Mouse (Mus musculus) CH12.LX (cell line): Measurements from ENCODE around the gene L3mbtl1.

Source experiments
- BHLHE40 ChIP-seq: IDR thresholded peaks from 2 replicates; pipeline ENCODE4 v1.6.1; 2011; ENCODE audit warnings: mild to moderate bottlenecking, low read depth, low read length, improper control_type of control experiment
- CTCF ChIP-seq, 2 experiments: IDR thresholded peaks in 1 of 2; conservative IDR thresholded peaks in 1 of 2; 2 replicates each; pipeline ENCODE4 v1.5.1; 2011 to 2012; ENCODE audit warnings: low read depth in 2 of 2, low read length in 2 of 2, improper control_type of control experiment in 1 of 2, inconsistent platforms in 1 of 2, mild to moderate bottlenecking in 1 of 2, moderate library complexity in 1 of 2
- ETS1 ChIP-seq: conservative IDR thresholded peaks from 2 replicates; pipeline ENCODE4 v1.6.1; 2012; ENCODE audit warnings: low read depth, mild to moderate bottlenecking, inconsistent platforms, low read length, improper control_type of control experiment, moderate library complexity
- MAFK ChIP-seq: IDR thresholded peaks from 2 replicates; pipeline ENCODE4 v1.6.1; 2011; ENCODE audit warnings: low read length, improper control_type of control experiment; ENCODE audit not compliant: insufficient replicate concordance
- MXI1 ChIP-seq: IDR thresholded peaks from 2 replicates; pipeline ENCODE4 v1.6.1; 2011; ENCODE audit warnings: mild to moderate bottlenecking, low read depth, low read length, improper control_type of control experiment
- NRF1 ChIP-seq: IDR thresholded peaks from 2 replicates; pipeline ENCODE4 v1.6.1; 2014; ENCODE audit warnings: low read depth, mild to moderate bottlenecking, inconsistent platforms, low read length, improper control_type of control experiment, moderate library complexity
- SMC3 ChIP-seq: IDR thresholded peaks from 2 replicates; pipeline ENCODE4 v1.6.1; 2011; ENCODE audit warnings: low read depth, low read length, improper control_type of control experiment
- ZKSCAN1 ChIP-seq: IDR thresholded peaks from 2 replicates; pipeline ENCODE4 v1.6.1; 2012; ENCODE audit warnings: low read depth, inconsistent platforms, low read length, improper control_type of control experiment, borderline replicate concordance
- ZNF384 ChIP-seq: IDR thresholded peaks from 2 replicates; pipeline ENCODE4 v1.6.1; 2012; ENCODE audit warnings: low read depth, low read length, improper control_type of control experiment, inconsistent platforms

DNA sequence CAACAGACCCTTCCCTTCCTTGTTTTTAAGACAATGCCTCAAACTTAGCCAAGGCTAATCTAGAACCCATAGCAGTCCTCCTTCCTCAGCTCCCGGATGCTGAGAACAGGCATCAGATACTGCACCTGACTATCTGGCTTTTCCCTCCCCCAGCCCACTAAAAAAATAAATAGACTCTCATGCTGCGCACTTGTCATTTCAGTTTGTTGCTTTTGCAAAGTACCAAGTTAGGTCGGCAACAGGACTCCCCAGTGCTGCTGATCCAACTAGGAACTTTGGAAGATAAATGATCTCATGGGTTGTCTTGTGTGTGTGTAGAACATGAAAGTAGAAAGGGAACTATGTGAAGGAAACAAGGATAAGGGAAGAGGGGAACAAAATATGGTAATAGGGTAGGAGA is 13.6 kb upstream of the L3mbtl1 start:
- TF ChIP-seq BHLHE40 (no peak), ZKSCAN1 (no peak), CTCF (conservative IDR thresholded peaks at IDR 0.05 in 1 of 2, IDR thresholded peaks at IDR 0.05 in 1 of 2; ENCODE audit: low read depth in 2 of 2, low read length in 2 of 2) (no peak), SMC3 (no peak), MXI1 (no peak), ZNF384 (no peak), ETS1 (no peak), MAFK (no peak), NRF1 (no peak)
